Mouse (Mus musculus) left cerebral cortex, adult 8-10 months (tissue): ENCODE results near the gene 4930452B06Rik. TPM values are rescaled to one million over a fixed set of nuclear protein-coding genes. Genes with fewer than 3 reads are reported as not detected.

Source experiments
- DNase-seq, 2 experiments: peaks; one replicate each; pipeline ENCODE4 v3.0.0; 2022; ENCODE audit warnings: low spot score in 2 of 2
- total RNA-seq, 4 experiments: library from RNA; stranded (reverse); gene quantifications; 2 replicates each; pipeline ENCODE4 v1.2.4; 2022

The 4930452B06Rik gene
- total RNA-seq, 4 experiments from 2014 or later, result 9.0 to 10.4 (median 9.9) TPM

DNA sequence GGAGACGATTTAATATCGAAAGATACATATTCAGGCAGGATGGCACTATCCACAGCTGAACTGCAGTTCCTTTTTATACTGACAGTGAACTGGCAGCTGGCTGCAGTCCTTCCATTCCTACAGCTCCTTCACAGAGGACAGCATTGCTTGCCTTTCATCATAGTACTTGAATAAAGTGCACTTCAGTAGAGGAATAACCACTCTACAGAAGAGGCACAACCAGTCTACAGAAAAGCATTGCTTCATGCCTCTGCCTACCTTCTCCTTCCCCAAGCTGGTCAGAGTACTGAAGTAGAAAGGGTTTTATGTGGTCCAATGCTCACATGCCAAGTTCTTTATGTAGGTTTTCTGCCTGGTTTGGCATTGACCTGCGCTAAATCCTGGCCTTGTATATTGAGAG, 130.0 kb downstream of the 4930452B06Rik start:
- no peak for DNase-seq

GRCm38 (mm10) chr14:8525232-8525631, 140.8 kb downstream of the 4930452B06Rik start:
- no peak for DNase-seq

DNA sequence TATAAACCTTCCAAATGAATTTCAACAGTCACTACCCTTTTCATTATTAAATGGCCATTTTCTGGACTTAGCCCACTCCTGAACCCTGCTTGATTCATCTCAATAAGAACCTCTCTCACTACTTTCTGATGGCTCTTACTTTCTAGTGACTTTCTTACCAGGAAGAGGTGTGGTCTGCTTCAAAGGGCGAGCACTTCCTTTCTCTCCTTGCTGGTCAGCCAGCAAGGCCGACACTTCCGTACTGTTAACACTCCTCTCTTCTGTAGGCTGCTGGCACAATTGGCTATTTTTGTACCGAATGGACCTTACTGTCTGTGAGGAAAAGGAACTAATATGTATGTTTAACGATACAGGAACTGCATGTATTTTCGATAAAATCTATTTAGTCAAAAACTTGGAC, 148.4 kb downstream of the 4930452B06Rik start:
- DNase-seq, result no peak

GRCm38 (mm10) chr14:8514071-8514470, 152.0 kb downstream of the 4930452B06Rik start:
- DNase-seq, result no peak

DNA sequence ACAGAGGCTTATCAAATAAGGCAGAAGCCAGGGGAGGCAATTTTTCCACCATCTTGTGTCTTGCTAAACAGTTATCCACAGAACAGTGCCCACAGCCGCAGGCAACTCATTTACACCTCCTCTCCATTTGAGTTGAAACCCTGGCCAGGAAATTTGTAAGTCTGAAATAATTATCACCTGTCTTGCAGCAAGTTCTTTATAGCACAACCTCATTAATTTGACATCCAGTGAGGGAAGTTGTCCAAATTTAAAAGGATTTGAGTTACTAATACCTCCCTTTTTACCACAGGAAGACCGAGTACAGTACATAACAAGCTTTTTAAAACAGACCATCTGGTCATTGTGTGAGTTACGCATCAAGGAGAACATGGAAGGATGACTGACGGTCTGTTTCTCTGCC, 154.8 kb downstream of the 4930452B06Rik start:
- no peak for DNase-seq

- DNase-seq, result no peak
Observed at GRCm38 (mm10) chr14:8510288-8510959, 155.6 kb downstream of the 4930452B06Rik start.

- DNase-seq, result no peak
Observed at GRCm38 (mm10) chr14:8508669-8509068, 157.4 kb downstream of the 4930452B06Rik start.

- no peak for DNase-seq
Observed at GRCm38 (mm10) chr14:8504206-8504605, 161.8 kb downstream of the 4930452B06Rik start.

DNA sequence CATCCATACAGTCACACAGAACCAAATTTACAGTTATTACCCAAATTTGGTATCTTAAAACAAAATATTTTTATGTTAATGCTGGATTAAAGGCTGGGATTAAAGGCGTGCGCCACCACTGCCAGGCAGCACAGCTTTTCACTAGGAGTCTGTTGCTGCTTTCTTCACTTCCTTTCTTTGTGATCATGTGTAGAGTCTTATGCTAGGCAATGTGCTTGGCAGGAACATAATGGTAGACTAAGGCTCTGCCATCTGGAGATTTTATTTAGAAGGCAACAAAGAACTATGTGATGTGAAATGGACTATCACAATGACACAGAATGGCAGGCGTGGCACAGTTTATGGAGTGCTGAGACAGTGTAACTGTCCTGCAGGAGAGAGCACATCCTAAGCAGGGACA, 162.7 kb downstream of the 4930452B06Rik start:
- DNase-seq, result no peak

DNA sequence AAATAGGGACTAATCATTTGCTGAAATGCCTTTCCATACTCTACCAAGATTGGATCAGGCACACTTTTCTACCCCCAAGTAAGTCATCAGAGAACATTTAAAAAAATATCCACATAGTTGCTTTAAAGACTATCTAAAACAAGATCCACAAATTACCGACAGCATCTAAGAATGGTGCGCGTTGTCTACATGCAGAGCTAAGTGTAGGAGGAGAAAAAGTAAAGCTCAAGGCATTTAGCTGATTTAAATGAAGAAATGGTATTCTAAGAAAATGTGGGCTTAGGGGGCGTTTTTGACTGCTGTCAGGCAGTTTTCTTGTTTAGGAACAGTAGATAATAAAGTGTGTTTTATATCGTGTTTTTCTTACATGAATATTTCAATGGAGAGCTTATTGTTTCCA, 163.5 kb downstream of the 4930452B06Rik start:
- DNase-seq, result peak in 1 of 2 experiments; percentile 39

DNA sequence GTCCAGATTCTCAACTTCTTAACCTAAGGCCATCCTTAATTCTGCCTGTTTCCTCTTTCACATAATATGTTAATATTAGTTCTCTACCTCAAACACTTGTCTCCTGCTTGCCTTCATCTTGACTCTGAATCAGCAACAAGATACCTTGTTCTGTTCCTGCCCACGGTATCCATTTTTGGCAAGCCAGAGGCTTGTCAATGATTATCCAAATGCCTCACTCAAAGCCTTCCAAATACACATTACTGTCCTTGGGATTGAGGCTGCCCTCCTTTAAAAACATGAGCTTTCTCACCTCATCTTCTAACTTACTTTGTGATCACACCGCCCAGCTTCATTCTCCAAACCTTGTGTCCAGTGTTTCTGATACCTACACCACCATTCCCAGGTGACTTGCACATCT, 170.3 kb downstream of the 4930452B06Rik start:
- DNase-seq, result no peak

DNA sequence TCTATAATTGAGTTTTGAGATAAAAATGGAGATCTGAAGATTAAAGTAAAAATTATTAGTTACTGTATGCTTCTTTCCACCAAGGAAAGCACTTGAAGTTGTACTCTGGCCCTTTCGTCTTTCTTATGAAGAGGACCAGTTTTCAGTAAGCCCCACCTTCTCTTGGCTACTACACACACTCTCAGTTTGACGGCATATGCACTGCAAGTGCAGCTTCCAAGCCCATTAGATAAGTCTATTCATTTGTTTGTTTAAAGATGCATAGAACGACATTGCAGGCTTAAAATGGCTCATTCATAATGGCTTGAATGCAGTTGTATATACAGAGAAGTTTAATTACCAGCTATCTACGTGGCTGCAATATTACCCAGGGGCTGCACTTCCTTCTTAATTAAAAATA, 171.1 kb downstream of the 4930452B06Rik start:
- DNase-seq, result no peak

DNA sequence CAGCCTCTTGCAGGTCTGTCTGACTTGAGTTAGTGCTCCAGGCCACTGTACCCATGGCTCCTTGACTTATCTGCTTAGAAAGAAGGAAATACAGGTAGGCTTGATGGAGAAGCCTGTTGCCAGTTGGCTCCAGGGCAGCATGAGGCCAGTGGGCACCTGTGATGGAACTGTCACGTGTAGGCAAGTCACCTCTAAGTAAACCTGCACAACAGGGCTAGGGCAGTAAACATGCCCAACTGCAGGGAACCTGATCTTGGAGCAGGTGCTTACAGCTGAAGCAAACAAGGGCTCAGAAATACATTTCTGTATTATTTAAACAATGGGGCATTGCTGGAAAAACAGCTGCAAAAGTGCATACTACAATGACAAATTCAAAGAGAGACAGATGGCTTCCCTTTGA, 171.8 kb downstream of the 4930452B06Rik start:
- DNase-seq, result no peak

GRCm38 (mm10) chr14:8478098-8478497, 187.9 kb downstream of the 4930452B06Rik start:
- no peak for DNase-seq

DNA sequence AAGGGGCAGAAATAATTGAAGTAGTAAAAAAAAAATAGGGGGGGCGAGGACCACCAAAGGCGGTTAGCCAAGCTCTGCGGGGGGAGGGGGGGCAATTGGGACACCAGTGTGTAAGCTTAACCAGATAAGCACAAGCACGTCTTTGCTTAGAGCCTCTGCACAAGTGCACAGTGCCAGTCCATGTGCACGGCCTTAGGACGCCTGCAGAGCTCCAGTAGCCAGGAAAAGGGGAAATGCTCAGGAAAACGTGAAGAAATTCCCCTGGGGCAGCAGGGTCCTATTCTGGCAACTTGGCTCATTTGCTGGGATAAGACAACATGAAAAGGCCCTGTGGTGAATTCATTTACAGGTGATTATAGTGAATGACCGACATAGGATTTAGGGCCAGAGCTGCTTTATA, 188.7 kb downstream of the 4930452B06Rik start:
- no peak for DNase-seq

GRCm38 (mm10) chr14:8476606-8477005, 189.4 kb downstream of the 4930452B06Rik start:
- peak in 1 of 2 experiments; percentile 13 for DNase-seq

DNA sequence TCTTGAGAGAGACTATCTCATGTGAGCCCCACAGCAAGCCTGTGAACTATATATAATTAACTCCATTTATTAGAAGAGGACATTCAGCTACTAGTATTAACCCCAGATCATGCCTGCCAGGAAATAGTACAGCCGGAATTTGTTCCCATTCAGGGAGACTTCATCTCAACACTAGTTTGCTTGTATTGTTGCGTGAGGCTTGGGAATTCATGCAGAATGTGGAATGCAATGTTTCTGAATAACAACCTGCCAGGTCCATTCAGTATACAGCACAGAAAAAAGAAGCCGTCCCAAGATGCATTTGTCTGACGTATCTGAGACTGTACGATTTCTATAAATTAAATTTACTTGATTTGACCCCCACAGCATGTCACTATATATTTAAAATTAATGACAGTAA, 190.2 kb downstream of the 4930452B06Rik start:
- DNase-seq, result no peak

DNA sequence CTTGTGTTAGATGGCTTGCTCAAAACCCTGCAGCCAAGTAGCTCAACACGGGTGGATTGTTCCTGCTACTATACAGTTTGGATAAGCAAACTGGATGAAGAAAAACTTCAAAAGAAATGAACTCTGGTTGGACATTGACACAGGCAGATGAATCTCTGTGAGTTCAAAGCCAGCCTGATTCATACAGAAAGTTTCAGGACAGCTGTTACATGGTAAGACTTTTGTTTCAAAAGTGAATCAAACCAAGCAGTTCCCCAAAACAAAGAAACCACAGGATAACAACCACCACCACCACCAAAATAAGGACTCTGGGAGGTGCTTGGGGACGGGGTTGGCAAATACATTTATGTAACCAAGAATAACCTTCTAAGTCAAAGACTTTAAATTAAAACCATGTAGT, 193.2 kb downstream of the 4930452B06Rik start:
- DNase-seq, result no peak

DNA sequence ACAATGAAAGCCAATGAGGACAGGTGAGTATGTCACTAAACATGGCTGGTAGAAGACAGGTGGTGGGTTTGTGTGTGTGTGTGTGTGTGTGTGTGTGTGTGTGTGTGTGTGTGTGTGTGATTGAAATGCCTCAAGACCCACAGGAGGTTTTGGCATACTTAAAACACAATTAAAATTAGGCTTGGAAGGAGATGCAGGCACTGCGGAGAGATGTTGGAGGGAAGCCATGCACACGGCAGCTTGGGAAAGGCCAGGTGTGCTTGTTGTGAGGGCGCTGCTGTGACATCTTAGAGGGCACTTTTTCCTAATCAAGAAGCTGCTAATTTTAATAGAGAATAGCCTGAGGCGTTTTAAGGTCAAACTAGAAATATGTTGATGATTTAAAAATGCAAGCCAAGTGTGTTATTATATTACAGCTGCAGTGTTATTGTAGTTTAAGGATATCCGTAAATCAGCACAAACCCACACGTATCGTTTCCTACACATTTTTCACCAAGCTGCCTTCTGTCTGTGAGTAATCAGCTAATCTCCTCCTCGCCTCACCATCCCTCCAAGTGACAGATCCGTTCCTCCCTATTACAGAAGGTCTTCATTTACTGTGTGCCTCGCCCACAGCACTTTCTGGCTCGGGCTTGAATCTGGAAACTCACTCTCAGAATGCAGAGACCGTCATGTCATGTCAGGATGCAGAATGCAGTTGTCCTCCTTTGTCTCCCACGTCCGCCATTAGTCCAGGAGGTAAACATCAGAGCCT, 201.5 kb downstream of the 4930452B06Rik start:
- DNase-seq, result peak in 1 of 2 experiments; percentile 32

- DNase-seq, result no peak
Observed at GRCm38 (mm10) chr14:8462973-8463372, 203.1 kb downstream of the 4930452B06Rik start.

- DNase-seq, result no peak
Observed at GRCm38 (mm10) chr14:8462321-8462909, 203.6 kb downstream of the 4930452B06Rik start.
